In genomic region chr10:109926149-109926548, GRCm38 (mm10) we compare ENCODE assay signal across 17 mouse cellular contexts.
"Had no signal": no experiment of that assay in that cellular context is flagged by ENCODE, and none has a peak within 500 bp of the region (broad histone marks: within the 10 kb centered on the region; RNA-seq: fewer than 3 reads in every experiment).

No protein-coding gene starts in this region.

- H3K27me3 ChIP-seq: liver, embryonic 15.5 days; megakaryocyte, embryonic 14.5 days had no signal

- H3K27ac ChIP-seq: left cerebral cortex, adult 2 months; liver, embryonic 15.5 days; macrophage had no signal

- H3K9me3 ChIP-seq: liver, embryonic 15.5 days; megakaryocyte, embryonic 14.5 days had no signal

- ATAC-seq: intestine, embryonic 16.5 days had no signal

- H3K4me3 ChIP-seq: left cerebral cortex, adult 2 months; liver, embryonic 15.5 days; megakaryocyte, embryonic 14.5 days had no signal

- H3K36me3 ChIP-seq: liver, embryonic 15.5 days had no signal

- H3K9ac ChIP-seq: liver, embryonic 15.5 days had no signal

- DNase-seq: kidney, adult 18-20 months; kidney, adult 9 months; kidney, postnatal 10 days; kidney, postnatal 36 days; layer of hippocampus, postnatal 36 days; lung, adult 2 months; lung, postnatal 14 days; midbrain, embryonic 14.5 days; thymus, adult 18-20 months; thymus, postnatal 14 days; thymus, postnatal 4 days had no signal

- H3K4me2 ChIP-seq: liver, embryonic 15.5 days; midbrain, embryonic 11.5 days had no signal

- H3K4me1 ChIP-seq: liver, embryonic 15.5 days had no signal
